Mouse (Mus musculus) liver, postnatal 0 days (tissue): Measurements from ENCODE around the gene Atp6v0b.

Experiments used
- CTCF ChIP-seq: sonication (generic); IDR thresholded peaks from 2 replicates; pipeline ENCODE4 v1.5.1; 2016; ENCODE audit warnings: antibody characterized with exemption, low read depth
- EP300 ChIP-seq: IDR thresholded peaks from 2 replicates; pipeline ENCODE4 v1.6.1; 2016; ENCODE audit warnings: antibody characterized with exemption, low read depth, mild to moderate bottlenecking

DNA sequence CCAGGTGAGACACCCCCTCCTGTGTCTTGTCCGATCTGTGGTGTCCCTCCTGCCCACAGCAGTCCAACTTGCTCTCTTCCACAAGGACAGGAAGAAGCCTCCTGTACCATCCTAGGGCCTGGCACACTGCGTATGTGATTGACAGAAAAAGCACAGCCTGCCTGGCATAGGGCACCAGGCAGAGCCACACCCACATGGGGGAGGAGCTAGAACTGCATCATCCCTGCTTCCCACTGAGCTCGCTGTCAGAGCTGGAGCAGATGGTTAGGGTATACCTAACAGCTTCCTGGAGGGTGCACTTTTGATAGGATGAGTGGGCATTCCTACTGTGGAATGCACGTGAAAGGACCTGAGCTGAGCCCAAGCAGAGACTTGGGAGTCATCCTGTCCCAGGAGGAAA lies 24.3 kb downstream of the Atp6v0b start:
- no peak for TF ChIP-seq CTCF
- no peak for TF ChIP-seq EP300
